Mouse (Mus musculus): ENCODE results near the gene Tceal8. TPM values are rescaled to one million over a fixed set of nuclear protein-coding genes. Genes with fewer than 3 reads are reported as not detected.

Tceal8 gene
- polyA plus RNA-seq, 1 experiment from 2014 or later: 135 TPM

Small RNA genes within 50 kb of the gene (microRNA-seq; reads per million reads assigned to microRNA genes)
- gene Mir6383: not detected

Other genes starting within 250 kb of the Tceal8 start
- 150 and 176 TPM in 2 replicates for gene Arxes2, start 178.5 kb downstream of the Tceal8 start, polyA plus RNA-seq (2015; fragmentation: Nextera tagmentation; extraction: Ambion mirVana)
- 61.6 and 72.6 TPM in 2 replicates for gene Arxes1, start 139.0 kb downstream of the Tceal8 start, polyA plus RNA-seq (2015; fragmentation: Nextera tagmentation; extraction: Ambion mirVana)
- gene Bex2, start 104.1 kb downstream of the Tceal8 start, polyA plus RNA-seq (2015; fragmentation: Nextera tagmentation; extraction: Ambion mirVana): 511 and 538 TPM in 2 replicates
- gene Nxf3, start 87.1 kb downstream of the Tceal8 start, polyA plus RNA-seq (2015; fragmentation: Nextera tagmentation; extraction: Ambion mirVana): not detected in 2 replicates
- gene Bex4, start 33.3 kb downstream of the Tceal8 start, polyA plus RNA-seq (2015; fragmentation: Nextera tagmentation; extraction: Ambion mirVana): 133 and 145 TPM in 2 replicates
- 11.0 and 13.0 TPM in 2 replicates for gene Tceal5, start 31.5 kb upstream of the Tceal8 start, polyA plus RNA-seq (2015; fragmentation: Nextera tagmentation; extraction: Ambion mirVana)
- 1.3 and 1.5 TPM in 2 replicates for gene Tceal7, start 42.4 kb upstream of the Tceal8 start, polyA plus RNA-seq (2015; fragmentation: Nextera tagmentation; extraction: Ambion mirVana)
- 177 and 185 TPM in 2 replicates for gene Bex1, start 43.2 kb upstream of the Tceal8 start, polyA plus RNA-seq (2015; fragmentation: Nextera tagmentation; extraction: Ambion mirVana)
- gene Tceal9, start 72.7 kb upstream of the Tceal8 start, polyA plus RNA-seq (2015; fragmentation: Nextera tagmentation; extraction: Ambion mirVana): 385 and 419 TPM in 2 replicates
- gene Bex3, start 97.9 kb upstream of the Tceal8 start, polyA plus RNA-seq (2015; fragmentation: Nextera tagmentation; extraction: Ambion mirVana): 649 and 658 TPM in 2 replicates